In the genomic region with DNA sequence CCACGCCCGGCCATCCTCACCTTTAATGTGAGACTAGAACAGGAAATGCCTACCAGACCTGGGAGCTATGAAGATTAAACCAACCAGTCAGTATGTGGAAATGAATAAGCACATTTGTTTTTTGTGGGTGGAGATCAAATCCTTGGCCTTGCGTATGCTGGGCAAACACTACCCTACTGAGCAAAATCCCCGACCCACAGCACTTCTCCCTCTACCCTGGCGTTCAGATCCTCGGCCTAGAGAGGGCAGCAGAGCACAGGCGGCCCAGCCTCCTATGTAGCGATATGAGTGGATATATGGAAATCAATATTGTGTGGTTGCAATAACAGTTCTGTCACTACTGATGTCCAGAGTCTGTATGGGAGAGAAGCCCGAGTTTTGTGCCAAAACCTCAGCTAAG, we compare ENCODE assay signal across 8 mouse cellular contexts. TPM values are rescaled to one million over a fixed set of nuclear protein-coding genes. Genes with fewer than 3 reads are reported as not detected.
A peak's percentile ranks its signal among the peaks of the same experiment; 100 is the strongest.
DNase-seq lines count a peak whose midpoint lies in the region; ATAC-seq and TF ChIP-seq lines count a peak whose summit lies in the region.

No protein-coding gene starts in this region.

- ATAC-seq in midbrain, postnatal 0 days (ENCODE audit: low FRiP score), result no peak
- ATAC-seq in midbrain, embryonic 14.5 days (ENCODE audit: low FRiP score, low TSS enrichment), result no peak
- ATAC-seq in liver, embryonic 12.5 days, result no peak

- peak; percentile 71 to 74 for DNase-seq in cerebellum, postnatal 10 days
- DNase-seq in cerebellum, postnatal 36 days, result no peak
- DNase-seq in midbrain, postnatal 0 days (ENCODE audit: low spot score), result peak; percentile 34
- DNase-seq in midbrain, embryonic 14.5 days, result no peak
- DNase-seq in spleen, postnatal 36 days (ENCODE audit: low spot score in 2 of 2), result peak; percentile 53 to 60
- no peak for DNase-seq in layer of hippocampus, adult 18-20 months (ENCODE audit: low spot score in 2 of 2)
- DNase-seq in right cerebral cortex, postnatal 14 days, result no peak

- WGBS in midbrain, postnatal 0 days, result 82% methylated on average over 9 of the region's 9 CpGs
- 88% methylated on average over 9 of the region's 9 CpGs for WGBS in midbrain, embryonic 14.5 days
- WGBS in liver, embryonic 12.5 days (ENCODE audit: insufficient replicate concordance), result 77% methylated on average over 9 of the region's 9 CpGs

- peaks cover 23% of the 10 kb centered on the region for H3K36me3 ChIP-seq in midbrain, postnatal 0 days (ENCODE audit: insufficient read depth, low read length)
- H3K36me3 ChIP-seq in midbrain, embryonic 14.5 days (ENCODE audit: control insufficient read depth, insufficient read depth, low read length), result peaks cover 22% of the 10 kb centered on the region
- H3K36me3 ChIP-seq in liver, embryonic 12.5 days, result peaks cover 95% of the 10 kb centered on the region

- H3K9me3 ChIP-seq in midbrain, postnatal 0 days (ENCODE audit: low read length), result no peaks in the 10 kb centered on the region
- H3K9me3 ChIP-seq in midbrain, embryonic 14.5 days (ENCODE audit: control insufficient read depth, low read length), result no peaks in the 10 kb centered on the region
- H3K9me3 ChIP-seq in liver, embryonic 12.5 days (replicated peaks), result no peaks in the 10 kb centered on the region

- H3K4me1 ChIP-seq in midbrain, postnatal 0 days (ENCODE audit: insufficient read depth, low read length), result no peaks in the 10 kb centered on the region
- no peaks in the 10 kb centered on the region for H3K4me1 ChIP-seq in midbrain, embryonic 14.5 days (ENCODE audit: control insufficient read depth, insufficient read depth, low read length)
- H3K4me1 ChIP-seq in liver, embryonic 12.5 days, result peaks cover 57% of the 10 kb centered on the region

- peak; percentile 60 for TF ChIP-seq CTCF in midbrain, postnatal 0 days (IDR thresholded peaks at IDR 0.05)

- no peaks in the 10 kb centered on the region for H3K27me3 ChIP-seq in midbrain, postnatal 0 days (ENCODE audit: insufficient read depth, low read length)
- no peaks in the 10 kb centered on the region for H3K27me3 ChIP-seq in midbrain, embryonic 14.5 days (ENCODE audit: control insufficient read depth, insufficient read depth, low read length)
- H3K27me3 ChIP-seq in liver, embryonic 12.5 days (replicated peaks), result no peaks in the 10 kb centered on the region

- no peak overlapping the region for H3K9ac ChIP-seq in midbrain, postnatal 0 days (replicated peaks; ENCODE audit: low read length, poor library complexity, severe bottlenecking)
- no peak overlapping the region for H3K9ac ChIP-seq in midbrain, embryonic 14.5 days (replicated peaks; ENCODE audit: low read length)
- no peak overlapping the region for H3K9ac ChIP-seq in liver, embryonic 12.5 days

- no peak overlapping the region for H3K27ac ChIP-seq in midbrain, postnatal 0 days (ENCODE audit: low read depth, low read length)
- no peak overlapping the region for H3K27ac ChIP-seq in midbrain, embryonic 14.5 days (replicated peaks; ENCODE audit: low read depth, low read length)
- H3K27ac ChIP-seq in liver, embryonic 12.5 days, result peak overlapping the region; percentile 43; the same call in 1 of the 2 replicates

- no peak overlapping the region for H3K4me3 ChIP-seq in midbrain, postnatal 0 days (ENCODE audit: low read depth, low read length)
- no peak overlapping the region for H3K4me3 ChIP-seq in midbrain, embryonic 14.5 days (replicated peaks; ENCODE audit: low read depth, low read length)
- H3K4me3 ChIP-seq in liver, embryonic 12.5 days, result no peak overlapping the region

- no peak overlapping the region for H3K4me2 ChIP-seq in midbrain, postnatal 0 days (ENCODE audit: low read depth, low read length, poor library complexity, severe bottlenecking)
- H3K4me2 ChIP-seq in midbrain, embryonic 14.5 days (ENCODE audit: low read length), result no peak overlapping the region
- H3K4me2 ChIP-seq in liver, embryonic 12.5 days, result no peak overlapping the region

RNA-seq across cellular contexts. Expression of gene Pnma1, which starts 14.8 kb away (rescaled TPM):
- 6.0 and 8.1 TPM in 2 replicates for total RNA-seq in midbrain, postnatal 0 days (2014; rRNA removed)
- polyA plus RNA-seq in midbrain, postnatal 0 days (2015; fragmentation: Nextera tagmentation; extraction: Ambion mirVana), result 8.2 and 8.9 TPM in 2 replicates
- polyA plus RNA-seq in midbrain, embryonic 14.5 days (2014; fragmentation: Nextera tagmentation; extraction: Ambion mirVana), result 5.4 and 6.2 TPM in 2 replicates
- 0.08 and 0.20 TPM in 2 replicates for polyA plus RNA-seq in liver, embryonic 12.5 days (2016; fragmentation: Nextera tagmentation; extraction: Ambion mirVana)
- total RNA-seq in layer of hippocampus, adult 18-20 months (2021), result 1 to 10 TPM; 2.9 to 3.0 TPM

RNA-seq across cellular contexts. Expression of gene Dnal1, which starts 49.0 kb away (rescaled TPM):
- 15.6 and 17.1 TPM in 2 replicates for total RNA-seq in midbrain, postnatal 0 days (2014; rRNA removed)
- polyA plus RNA-seq in midbrain, postnatal 0 days (2015; fragmentation: Nextera tagmentation; extraction: Ambion mirVana), result 7.1 and 10.7 TPM in 2 replicates
- polyA plus RNA-seq in midbrain, embryonic 14.5 days (2014; fragmentation: Nextera tagmentation; extraction: Ambion mirVana), result 7.0 and 7.8 TPM in 2 replicates
- 0.73 and 1.1 TPM in 2 replicates for polyA plus RNA-seq in liver, embryonic 12.5 days (2016; fragmentation: Nextera tagmentation; extraction: Ambion mirVana)
- 10 to 100 TPM; 96.6 to 97.1 TPM for total RNA-seq in layer of hippocampus, adult 18-20 months (2021)

RNA-seq across cellular contexts. Expression of gene Elmsan1, which starts 55.5 kb away (rescaled TPM):
- 8.5 and 15.6 TPM in 2 replicates for total RNA-seq in midbrain, postnatal 0 days (2014; rRNA removed)
- 2.0 and 3.0 TPM in 2 replicates for polyA plus RNA-seq in midbrain, postnatal 0 days (2015; fragmentation: Nextera tagmentation; extraction: Ambion mirVana)
- polyA plus RNA-seq in midbrain, embryonic 14.5 days (2014; fragmentation: Nextera tagmentation; extraction: Ambion mirVana), result 2.7 and 4.3 TPM in 2 replicates
- 6.9 and 8.0 TPM in 2 replicates for polyA plus RNA-seq in liver, embryonic 12.5 days (2016; fragmentation: Nextera tagmentation; extraction: Ambion mirVana)
- total RNA-seq in layer of hippocampus, adult 18-20 months (2021), result 10 to 100 TPM; 26.9 to 31.3 TPM

Comparison
In these comparisons a context has a peak if more than half of its experiments do, and no peak if none do; other contexts are left out.
1. DNase-seq: peak in cerebellum, postnatal 10 days (2 of 2), midbrain, postnatal 0 days (single experiment) and spleen, postnatal 36 days (2 of 2); none in cerebellum, postnatal 36 days (0 of 2), midbrain, embryonic 14.5 days (single experiment), layer of hippocampus, adult 18-20 months (0 of 2) and right cerebral cortex, postnatal 14 days (single experiment).